Mouse (Mus musculus) layer of hippocampus, postnatal 25 days (tissue): ENCODE measurements around the gene Add3. TPM values are rescaled to one million over a fixed set of nuclear protein-coding genes. Genes with fewer than 3 reads are reported as not detected.

ENCODE experiments used
- DNase-seq, 2 experiments: peaks; one replicate each; pipeline ENCODE4 v3.0.0; 2022; ENCODE audit warnings: mixed read lengths in 2 of 2, low spot score in 1 of 2; ENCODE audit errors: extremely low spot score in 1 of 2
- total RNA-seq, 2 experiments: library from RNA; stranded (reverse); gene quantifications; 2 replicates each; pipeline ENCODE4 v1.2.3; 2021

Add3 gene
- total RNA-seq, 2 experiments from 2014 or later, result 115 to 125 TPM

- no peak for DNase-seq
Observed at GRCm38 (mm10) chr19:53189736-53190135, 49.5 kb downstream of the Add3 start.

- no peak for DNase-seq
Observed at GRCm38 (mm10) chr19:53190232-53190631, 50.0 kb downstream of the Add3 start.

- no peak for DNase-seq
Observed at GRCm38 (mm10) chr19:53191867-53192487, 51.7 kb downstream of the Add3 start.

GRCm38 (mm10) chr19:53193190-53193589, 52.9 kb downstream of the Add3 start:
- DNase-seq, result no peak

GRCm38 (mm10) chr19:53193964-53194582, 53.8 kb downstream of the Add3 start:
- no peak for DNase-seq

GRCm38 (mm10) chr19:53194751-53195520, 54.7 kb downstream of the Add3 start:
- no peak for DNase-seq

GRCm38 (mm10) chr19:53196961-53197360, 56.7 kb downstream of the Add3 start:
- no peak for DNase-seq

GRCm38 (mm10) chr19:53197766-53198165, 57.5 kb downstream of the Add3 start:
- DNase-seq, result no peak

- no peak for DNase-seq
Observed at GRCm38 (mm10) chr19:53198706-53199572, 58.7 kb downstream of the Add3 start.

- no peak for DNase-seq
Observed at GRCm38 (mm10) chr19:53199711-53200110, 59.5 kb downstream of the Add3 start.

GRCm38 (mm10) chr19:53202116-53202515, 61.9 kb downstream of the Add3 start:
- no peak for DNase-seq

- DNase-seq, result no peak
Observed at GRCm38 (mm10) chr19:53206986-53207385, 66.7 kb downstream of the Add3 start.

GRCm38 (mm10) chr19:53208830-53209229, 68.6 kb downstream of the Add3 start:
- DNase-seq, result no peak

GRCm38 (mm10) chr19:53210251-53210650, 70.0 kb downstream of the Add3 start:
- DNase-seq, result no peak

- no peak for DNase-seq
Observed at GRCm38 (mm10) chr19:53215352-53215751, 75.1 kb downstream of the Add3 start.

- no peak for DNase-seq
Observed at GRCm38 (mm10) chr19:53216761-53217538, 76.7 kb downstream of the Add3 start.

- no peak for DNase-seq
Observed at GRCm38 (mm10) chr19:53217837-53218236, 77.6 kb downstream of the Add3 start.

- no peak for DNase-seq
Observed at GRCm38 (mm10) chr19:53219305-53219704, 79.1 kb downstream of the Add3 start.

- no peak for DNase-seq
Observed at GRCm38 (mm10) chr19:53221186-53221585, 80.9 kb downstream of the Add3 start.
